Mouse (Mus musculus): ENCODE measurements at regions not wholly inside any gene's neighbourhood (a gene's known extent, or its start where the extent isn't known, plus 50 kb on each side); places are given as distances from the start of the nearest gene placed in this dataset.

GRCm38 (mm10) chr2:137721767-137722424, 534.5 kb upstream of the Btbd3 start:
- DNase-seq (ENCODE audit: low read depth in 2 of 2, low spot score in 2 of 2), result no peak

- no peak for DNase-seq (ENCODE audit: low read depth in 2 of 2, low spot score in 2 of 2)
These were observed 540.5 kb upstream of the Btbd3 start for GRCm38 (mm10) chr2:137715891-137716290.

GRCm38 (mm10) chr2:137706528-137706988, 549.8 kb upstream of the Btbd3 start:
- no peak for DNase-seq (ENCODE audit: low read depth in 2 of 2, low spot score in 2 of 2)

GRCm38 (mm10) chr2:137705724-137706422, 550.5 kb upstream of the Btbd3 start:
- DNase-seq (ENCODE audit: low read depth in 2 of 2, low spot score in 2 of 2), result no peak

- DNase-seq (ENCODE audit: low read depth in 2 of 2, low spot score in 2 of 2), result no peak
These were observed 551.2 kb upstream of the Btbd3 start for GRCm38 (mm10) chr2:137704948-137705723.

- no peak for DNase-seq (ENCODE audit: low read depth in 2 of 2, low spot score in 2 of 2)
These were observed 551.8 kb upstream of the Btbd3 start for GRCm38 (mm10) chr2:137704565-137704947.

- DNase-seq (ENCODE audit: low read depth in 2 of 2, low spot score in 2 of 2), result no peak
These were observed 552.3 kb upstream of the Btbd3 start for GRCm38 (mm10) chr2:137704051-137704450.

- DNase-seq (ENCODE audit: low read depth in 2 of 2, low spot score in 2 of 2), result no peak
These were observed 560.5 kb upstream of the Btbd3 start for GRCm38 (mm10) chr2:137695885-137696284.

GRCm38 (mm10) chr2:137694020-137694419, 562.3 kb upstream of the Btbd3 start:
- DNase-seq (ENCODE audit: low read depth in 2 of 2, low spot score in 2 of 2), result no peak

- DNase-seq (ENCODE audit: low read depth in 2 of 2, low spot score in 2 of 2), result no peak
These were observed 569.2 kb upstream of the Btbd3 start for GRCm38 (mm10) chr2:137687208-137687607.

- no peak for DNase-seq (ENCODE audit: low read depth in 2 of 2, low spot score in 2 of 2)
These were observed 569.6 kb upstream of the Btbd3 start for GRCm38 (mm10) chr2:137686735-137687134.

GRCm38 (mm10) chr2:137681762-137682161, 565.3 kb upstream of the Jag1 start:
- no peak for DNase-seq (ENCODE audit: low read depth in 2 of 2, low spot score in 2 of 2)

- no peak for DNase-seq (ENCODE audit: low read depth in 2 of 2, low spot score in 2 of 2)
These were observed 546.7 kb upstream of the Jag1 start for GRCm38 (mm10) chr2:137663171-137663570.

GRCm38 (mm10) chr2:137662216-137662615, 545.8 kb upstream of the Jag1 start:
- DNase-seq (ENCODE audit: low read depth in 2 of 2, low spot score in 2 of 2), result no peak

- DNase-seq (ENCODE audit: low read depth in 2 of 2, low spot score in 2 of 2), result no peak
These were observed 544.0 kb upstream of the Jag1 start for GRCm38 (mm10) chr2:137660449-137660848.

- DNase-seq (ENCODE audit: low read depth in 2 of 2, low spot score in 2 of 2), result no peak
These were observed 537.9 kb upstream of the Jag1 start for GRCm38 (mm10) chr2:137654296-137654695.

GRCm38 (mm10) chr2:137644160-137644559, 527.7 kb upstream of the Jag1 start:
- no peak for DNase-seq (ENCODE audit: low read depth in 2 of 2, low spot score in 2 of 2)

- DNase-seq (ENCODE audit: low read depth in 2 of 2, low spot score in 2 of 2), result no peak
These were observed 527.0 kb upstream of the Jag1 start for GRCm38 (mm10) chr2:137643269-137644055.

GRCm38 (mm10) chr2:137635019-137635621, 518.7 kb upstream of the Jag1 start:
- DNase-seq (ENCODE audit: low read depth in 2 of 2, low spot score in 2 of 2), result no peak

- no peak for DNase-seq (ENCODE audit: low read depth in 2 of 2, low spot score in 2 of 2)
These were observed 500.2 kb upstream of the Jag1 start for GRCm38 (mm10) chr2:137616637-137617036.

- no peak for DNase-seq (ENCODE audit: low read depth in 2 of 2, low spot score in 2 of 2)
These were observed 497.3 kb upstream of the Jag1 start for GRCm38 (mm10) chr2:137613791-137614190.
